Mouse (Mus musculus) kidney, embryonic 16.5 days (tissue): ENCODE results near the gene Mitf. TPM values are rescaled to one million over a fixed set of nuclear protein-coding genes. Genes with fewer than 3 reads are reported as not detected.

Experiments
- ATAC-seq: fragments of 200-750 bp; cut with Nextera tagmentation; 2 replicates; pipeline ENCODE4 v1.8.0; 2017; ENCODE audit warnings: moderate TSS enrichment; ENCODE audit not compliant: low FRiP score, low TSS enrichment
- H3K27ac ChIP-seq: fragments of 300-500 bp; sonication (generic); 2 replicates; pipeline ENCODE4 v1.5.1; 2014; ENCODE audit warnings: low read length
- H3K27me3 ChIP-seq: fragments of 300-500 bp; sonication (generic); 2 replicates; pipeline ENCODE4 v1.6.1; 2014; ENCODE audit warnings: low read length, control low read depth, mixed read lengths; ENCODE audit not compliant: insufficient read depth
- H3K36me3 ChIP-seq: fragments of 300-500 bp; sonication (generic); 2 replicates; pipeline ENCODE4 v1.6.1; 2014; ENCODE audit warnings: low read length, control low read depth, mixed read lengths; ENCODE audit not compliant: insufficient read depth
- H3K4me1 ChIP-seq: fragments of 300-500 bp; sonication (generic); 2 replicates; pipeline ENCODE4 v1.6.1; 2014; ENCODE audit warnings: low read length, control low read depth, mixed read lengths; ENCODE audit not compliant: insufficient read depth
- H3K4me2 ChIP-seq: fragments of 300-500 bp; sonication (generic); replicated peaks from 2 replicates; pipeline ENCODE4 v1.6.1; 2014; ENCODE audit warnings: low read depth, low read length
- H3K4me3 ChIP-seq: fragments of 300-500 bp; sonication (generic); 2 replicates; pipeline ENCODE4 v1.5.1; 2014; ENCODE audit warnings: mild to moderate bottlenecking, low read length
- H3K9ac ChIP-seq: fragments of 300-500 bp; sonication (generic); replicated peaks from 2 replicates; pipeline ENCODE4 v1.6.1; 2014; ENCODE audit warnings: low read length
- H3K9me3 ChIP-seq: fragments of 300-500 bp; sonication (generic); 2 replicates; pipeline ENCODE4 v1.6.1; 2016; ENCODE audit warnings: low read length, control low read depth
- WGBS: fragments of 180-500 bp; shearing (Covaris S2); extraction: QIAGEN DNeasy Blood & Tissue Kit; methylation state at CpG from one replicate; pipeline ENCODE4 v1.1.7; 2014; 5-methylcytosine and 5-hydroxymethylcytosine counted together
- polyA plus RNA-seq: library from polyadenylated mRNA; unstranded; fragments of >200 nt; fragmentation: Nextera tagmentation; extraction: Ambion mirVana; gene quantifications from 2 replicates; pipeline ENCODE4 v1.2.1, GENCODE M21; 2015

Gene Mitf
- polyA plus RNA-seq, 1 experiment from 2014 or later = 3.4 TPM

DNA sequence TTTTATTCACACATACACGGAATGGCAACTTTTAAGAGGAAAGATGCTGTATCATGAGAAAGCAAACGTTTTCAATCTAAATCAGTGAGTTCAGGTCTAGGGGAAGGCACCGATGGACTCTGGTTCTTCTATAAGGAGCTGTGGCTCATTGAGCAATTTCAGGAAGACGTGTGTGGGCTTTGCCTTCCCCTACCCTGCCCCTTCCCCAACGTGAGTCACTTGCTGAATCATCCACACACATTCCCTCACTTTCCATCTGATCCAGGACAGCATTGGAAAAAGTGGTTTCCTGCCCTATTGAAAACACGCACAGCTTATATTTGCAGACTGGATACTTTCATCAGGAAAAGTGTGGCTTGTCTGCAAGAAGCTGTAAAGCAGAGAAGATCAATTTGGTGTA is 11.3 kb downstream of the Mitf start:
- WGBS = 48% methylated on average over 6 of the region's 6 CpGs
- Histone ChIP-seq H3K9me3 (no peaks in the 10 kb centered on the region), H3K27me3 (no peaks in the 10 kb centered on the region), H3K36me3 (no peaks in the 10 kb centered on the region), H3K9ac (no peak overlapping the region), H3K4me2 (no peak overlapping the region), H3K27ac (no peak overlapping the region), H3K4me3 (no peak overlapping the region), H3K4me1 (peaks cover 12% of the 10 kb centered on the region; the same call in 1 of the 2 replicates)
- no peak for ATAC-seq

DNA sequence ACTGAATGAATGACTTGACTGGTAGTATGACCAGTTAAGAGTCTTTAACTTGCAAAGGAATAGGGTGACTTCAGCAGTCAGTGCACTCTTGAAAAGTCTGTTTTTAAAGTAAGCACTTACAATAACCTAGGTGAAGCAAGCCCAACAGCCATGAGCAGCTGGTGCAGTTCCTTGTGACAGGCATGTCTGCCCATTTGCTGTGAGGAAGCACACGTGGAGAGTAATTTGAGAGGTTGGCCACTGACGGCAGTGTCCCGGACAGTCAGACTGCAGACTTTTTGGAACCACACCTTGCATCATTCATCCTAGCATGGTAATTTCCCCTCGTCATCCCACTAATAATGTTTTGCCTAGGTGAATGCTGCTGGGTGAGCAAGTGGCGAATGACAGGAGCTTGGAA is 12.1 kb downstream of the Mitf start:
- no peaks in the 10 kb centered on the region for H3K27me3 ChIP-seq
- no peak overlapping the region for H3K4me2 ChIP-seq
- H3K9me3 ChIP-seq = no peaks in the 10 kb centered on the region
- H3K4me3 ChIP-seq = no peak overlapping the region
- no peak overlapping the region for H3K9ac ChIP-seq
- peaks cover 12% of the 10 kb centered on the region; the same call in 1 of the 2 replicates for H3K4me1 ChIP-seq
- no peak for ATAC-seq
- H3K36me3 ChIP-seq = no peaks in the 10 kb centered on the region
- 52% methylated on average over 5 of the region's 5 CpGs for WGBS
- H3K27ac ChIP-seq = no peak overlapping the region

DNA sequence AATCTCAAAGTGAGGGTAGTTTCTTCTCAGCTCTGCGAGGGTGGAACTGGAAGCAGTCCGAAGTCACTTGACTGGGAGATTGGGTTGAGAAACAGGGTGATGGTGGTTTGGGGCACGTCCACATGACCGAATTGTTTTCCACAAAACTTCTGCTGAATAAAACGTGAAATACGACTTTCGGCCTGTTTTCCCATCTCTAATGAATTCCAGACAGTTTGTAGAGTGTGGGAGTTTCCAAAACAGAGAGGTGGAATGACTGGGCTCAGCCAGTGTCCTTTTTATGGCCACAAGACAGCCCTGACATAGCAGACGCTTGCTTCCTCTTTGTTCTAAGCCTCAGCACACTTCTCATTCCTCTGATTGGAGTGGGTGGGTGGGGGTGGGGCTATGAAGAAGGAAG is 13.7 kb downstream of the Mitf start:
- peak; percentile 77 for ATAC-seq
- H3K27ac ChIP-seq = peak overlapping the region; percentile 43; the same call in 1 of the 2 replicates
- 39% methylated on average over 8 of the region's 8 CpGs for WGBS

DNA sequence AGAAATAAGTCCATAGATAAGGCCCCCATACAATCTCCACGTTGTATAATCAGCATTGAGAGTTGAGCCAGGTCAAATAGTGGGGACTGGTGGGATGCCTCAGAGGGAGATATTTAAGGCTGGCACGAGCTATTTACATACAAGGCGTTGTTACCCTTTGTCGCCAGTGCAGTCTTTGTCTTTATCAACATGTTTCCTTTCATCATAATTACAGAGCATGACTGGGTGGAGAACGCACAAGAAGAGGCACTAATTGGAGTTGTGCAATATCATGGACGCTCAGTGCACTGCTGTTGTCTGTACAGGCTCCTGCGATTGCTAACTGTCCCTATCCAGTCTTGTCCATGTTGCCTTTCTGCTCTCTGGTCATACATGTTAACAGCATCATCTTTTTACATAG is 15.0 kb downstream of the Mitf start:
- peaks cover 6% of the 10 kb centered on the region; the same call in 1 of the 2 replicates for H3K4me1 ChIP-seq
- no peak overlapping the region for H3K4me2 ChIP-seq
- H3K4me3 ChIP-seq = no peak overlapping the region
- no peaks in the 10 kb centered on the region for H3K27me3 ChIP-seq
- no peak overlapping the region for H3K9ac ChIP-seq
- no peak overlapping the region for H3K27ac ChIP-seq
- no peak for ATAC-seq
- WGBS = 91% methylated on average over 7 of the region's 7 CpGs
- no peaks in the 10 kb centered on the region for H3K36me3 ChIP-seq
- H3K9me3 ChIP-seq = no peaks in the 10 kb centered on the region

More for the DNA sequence above, 13.7 kb downstream of the Mitf start:
- Histone ChIP-seq H3K9ac (no peak overlapping the region), H3K4me1 (peaks cover 12% of the 10 kb centered on the region; the same call in 1 of the 2 replicates), H3K27me3 (no peaks in the 10 kb centered on the region), H3K9me3 (no peaks in the 10 kb centered on the region), H3K4me2 (no peak overlapping the region), H3K4me3 (no peak overlapping the region), H3K36me3 (no peaks in the 10 kb centered on the region)

DNA sequence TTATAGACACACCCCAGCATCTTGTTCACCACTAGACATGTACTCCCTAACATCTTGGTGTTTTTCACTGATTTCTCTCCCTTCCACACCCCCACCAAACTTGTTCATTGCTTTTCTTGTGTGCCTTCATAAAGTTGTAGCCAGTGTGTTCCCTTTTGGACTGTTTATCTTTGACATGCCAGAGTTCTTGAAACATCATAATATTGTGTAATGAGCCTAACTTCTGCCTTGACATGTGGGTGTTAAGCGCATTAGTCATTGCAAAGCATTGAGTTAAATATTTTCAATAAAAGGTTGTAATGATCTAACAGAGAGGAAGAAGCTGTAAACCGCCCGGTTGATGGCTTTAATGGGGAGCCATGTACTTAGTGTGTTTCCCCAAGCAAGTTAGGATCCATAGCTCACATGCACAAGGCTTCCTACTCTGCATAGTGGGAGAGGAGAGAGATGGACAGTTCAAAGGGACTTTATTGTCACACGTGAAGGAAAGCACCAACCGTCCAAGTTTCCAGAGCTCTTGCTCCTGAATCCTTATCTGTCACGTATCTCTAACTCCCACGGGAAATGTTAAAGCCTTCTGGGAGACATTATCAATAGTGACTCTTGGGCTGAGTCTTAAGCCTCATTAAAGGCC is 19.9 kb downstream of the Mitf start:
- Histone ChIP-seq H3K9me3 (no peaks in the 10 kb centered on the region), H3K9ac (no peak overlapping the region), H3K4me1 (peaks cover 9% of the 10 kb centered on the region; the same call in 1 of the 2 replicates), H3K36me3 (no peaks in the 10 kb centered on the region), H3K27ac (no peak overlapping the region), H3K27me3 (no peaks in the 10 kb centered on the region), H3K4me2 (no peak overlapping the region), H3K4me3 (no peak overlapping the region)
- no peak for ATAC-seq
- 74% methylated on average over 7 of the region's 7 CpGs for WGBS

DNA sequence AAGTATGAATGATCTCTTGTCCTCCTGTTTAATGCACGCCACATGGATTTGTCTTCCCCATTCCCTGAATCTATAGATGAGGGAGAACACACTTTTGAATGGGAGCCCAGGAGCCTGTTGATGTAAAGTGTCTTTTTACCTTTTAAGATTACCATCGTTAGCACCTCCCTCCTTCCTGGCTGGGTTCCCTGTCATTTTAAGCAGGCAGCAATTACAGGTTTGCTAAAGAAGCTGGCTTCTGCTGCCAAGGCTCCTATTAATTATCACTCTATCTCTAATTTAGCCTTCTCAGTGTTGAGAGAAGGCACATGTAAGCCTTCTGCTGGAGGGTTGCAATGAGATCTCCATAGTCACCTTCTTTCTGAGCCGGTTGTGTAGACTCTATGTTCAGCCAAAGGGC is 21.2 kb downstream of the Mitf start:
- WGBS = 69% methylated on average over 3 of the region's 3 CpGs
- H3K4me3 ChIP-seq = no peak overlapping the region
- no peak overlapping the region for H3K9ac ChIP-seq
- no peak for ATAC-seq
- H3K27ac ChIP-seq = no peak overlapping the region
- no peak overlapping the region for H3K4me2 ChIP-seq
- no peaks in the 10 kb centered on the region for H3K9me3 ChIP-seq
- H3K36me3 ChIP-seq = no peaks in the 10 kb centered on the region
- H3K4me1 ChIP-seq = peaks cover 9% of the 10 kb centered on the region; the same call in 1 of the 2 replicates
- H3K27me3 ChIP-seq = no peaks in the 10 kb centered on the region

DNA sequence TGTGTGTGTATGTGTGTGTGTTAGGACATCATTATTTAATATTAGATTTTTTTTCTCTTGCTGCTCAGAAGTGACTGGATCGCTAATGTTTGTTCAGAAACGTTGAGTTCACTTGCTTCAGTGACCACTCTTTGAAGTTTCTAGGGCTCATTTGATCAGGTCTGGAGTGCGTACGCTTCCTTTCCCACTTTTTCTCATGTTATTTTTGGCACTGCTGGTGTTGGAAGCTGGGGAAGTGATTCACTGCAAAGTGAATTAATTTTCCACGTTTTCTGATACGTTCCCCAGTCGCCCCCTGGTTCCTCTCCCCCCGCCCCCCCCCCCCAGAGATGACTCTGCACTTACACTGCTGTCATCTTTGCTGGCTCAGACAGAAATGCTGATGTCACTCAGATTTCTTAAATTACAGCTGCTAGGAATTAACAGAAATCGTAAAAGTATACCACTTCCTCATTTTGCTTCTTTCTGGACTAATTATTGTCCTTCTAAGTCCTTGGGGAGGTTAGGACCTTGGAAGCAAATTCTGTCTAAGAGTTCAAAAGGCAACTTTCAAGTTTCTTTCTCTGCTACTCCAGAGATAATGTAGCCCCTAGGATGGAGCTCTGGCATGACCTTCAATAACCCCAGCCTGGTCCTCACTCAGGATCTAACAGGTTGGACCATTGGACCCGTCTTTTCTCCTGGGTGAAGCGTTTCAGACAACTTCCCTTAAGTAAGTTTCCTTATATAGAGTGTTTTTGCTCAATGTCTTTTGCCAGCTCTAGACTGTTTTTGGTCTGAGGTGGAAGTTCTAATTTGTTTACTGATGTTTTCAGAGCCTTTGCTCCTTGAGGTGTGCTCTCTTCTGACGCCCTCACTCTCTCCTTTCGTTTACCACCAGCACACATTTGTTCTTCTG is 22.2 kb downstream of the Mitf start:
- Histone ChIP-seq H3K9ac (no peak overlapping the region), H3K9me3 (no peaks in the 10 kb centered on the region)

DNA sequence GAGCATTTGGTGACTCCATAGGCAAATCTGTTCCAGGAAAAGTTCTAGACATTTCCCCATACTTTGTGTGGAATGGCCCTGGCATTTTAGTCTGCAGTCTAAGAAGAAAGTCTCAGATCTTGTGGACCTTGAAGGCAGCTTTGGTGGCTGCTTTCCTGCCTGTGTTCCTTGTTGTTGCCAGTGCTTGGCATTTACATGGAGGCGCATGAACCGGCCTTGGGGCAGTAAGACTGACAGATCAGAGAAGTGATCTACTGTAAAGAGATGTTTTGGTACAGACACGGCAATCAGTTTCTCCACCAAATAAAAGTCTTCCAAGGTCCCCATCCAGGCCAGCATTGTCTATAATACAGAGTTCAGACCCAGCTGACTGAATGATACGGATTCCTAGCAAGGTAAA is 25.6 kb downstream of the Mitf start:
- no peak for ATAC-seq
- no peaks in the 10 kb centered on the region for H3K9me3 ChIP-seq
- H3K9ac ChIP-seq = no peak overlapping the region
- no peak overlapping the region for H3K27ac ChIP-seq
- no peak overlapping the region for H3K4me3 ChIP-seq
- 91% methylated on average over 4 of the region's 4 CpGs for WGBS
- H3K36me3 ChIP-seq = no peaks in the 10 kb centered on the region
- H3K4me2 ChIP-seq = no peak overlapping the region
- H3K4me1 ChIP-seq = peaks cover 9% of the 10 kb centered on the region; the same call in 1 of the 2 replicates
- H3K27me3 ChIP-seq = no peaks in the 10 kb centered on the region

More for the DNA sequence above, 22.2 kb downstream of the Mitf start:
- no peak overlapping the region for H3K4me2 ChIP-seq
- peaks cover 9% of the 10 kb centered on the region; the same call in 1 of the 2 replicates for H3K4me1 ChIP-seq
- no peak for ATAC-seq
- WGBS = 31% methylated on average over 13 of the region's 13 CpGs
- no peak overlapping the region for H3K4me3 ChIP-seq
- no peak overlapping the region for H3K27ac ChIP-seq
- no peaks in the 10 kb centered on the region for H3K27me3 ChIP-seq
- no peaks in the 10 kb centered on the region for H3K36me3 ChIP-seq

DNA sequence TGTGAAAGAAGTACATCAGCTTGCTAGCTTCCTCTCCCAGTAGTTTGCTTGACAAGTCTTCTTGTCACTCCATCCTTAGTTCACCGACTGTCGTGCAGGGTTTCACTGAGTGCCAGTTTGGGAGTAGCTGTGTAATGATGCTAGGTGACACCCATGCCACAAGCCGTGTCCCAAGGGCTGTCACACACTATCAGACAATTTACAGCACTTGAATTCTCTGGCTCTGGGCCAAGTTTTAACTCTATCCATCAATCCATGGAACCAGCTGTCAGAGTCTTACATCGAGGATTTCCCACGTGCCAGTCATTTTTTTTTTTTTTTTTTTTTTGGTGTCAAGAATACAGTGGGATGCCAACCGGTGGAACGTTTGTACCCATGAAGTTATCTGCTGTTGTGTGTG is 29.3 kb downstream of the Mitf start:
- H3K27me3 ChIP-seq = no peaks in the 10 kb centered on the region
- H3K9ac ChIP-seq = no peak overlapping the region
- H3K36me3 ChIP-seq = no peaks in the 10 kb centered on the region
- no peak overlapping the region for H3K4me3 ChIP-seq
- ATAC-seq = no peak
- H3K9me3 ChIP-seq = no peaks in the 10 kb centered on the region
- no peak overlapping the region for H3K27ac ChIP-seq
- H3K4me1 ChIP-seq = no peaks in the 10 kb centered on the region
- 74% methylated on average over 7 of the region's 7 CpGs for WGBS
- no peak overlapping the region for H3K4me2 ChIP-seq

DNA sequence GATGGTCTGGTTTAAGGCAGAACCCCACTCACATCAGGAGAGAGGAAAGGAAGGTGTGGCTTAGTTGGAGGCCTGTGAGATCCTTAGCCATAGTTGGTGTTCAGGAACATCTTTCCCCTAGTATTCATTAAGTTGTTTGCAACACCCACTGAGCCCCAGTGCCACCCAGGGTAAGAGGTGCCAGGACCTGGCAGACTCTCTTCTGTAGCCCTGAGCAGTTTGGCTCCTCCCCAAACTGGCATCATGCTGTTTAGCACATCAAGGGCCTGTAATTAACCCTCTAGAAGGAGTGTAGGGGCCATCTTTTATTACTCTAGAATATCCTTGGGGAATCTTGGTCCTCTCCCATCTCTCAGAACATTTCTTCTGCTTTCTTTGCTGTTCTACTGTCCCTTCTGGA is 30.9 kb downstream of the Mitf start:
- Histone ChIP-seq H3K9me3 (no peaks in the 10 kb centered on the region), H3K27ac (no peak overlapping the region), H3K27me3 (no peaks in the 10 kb centered on the region), H3K4me3 (no peak overlapping the region), H3K9ac (no peak overlapping the region), H3K36me3 (no peaks in the 10 kb centered on the region), H3K4me1 (no peaks in the 10 kb centered on the region), H3K4me2 (no peak overlapping the region)
- ATAC-seq = no peak
